Mouse (Mus musculus): ENCODE measurements around the gene Kalrn. TPM values are rescaled to one million over a fixed set of nuclear protein-coding genes. Genes with fewer than 3 reads are reported as not detected.
A peak's percentile ranks its signal among the peaks of the same experiment; 100 is the strongest.

Gene Kalrn
- polyA plus RNA-seq, 1 experiment from 2014 or later = 23.0 TPM

DNA sequence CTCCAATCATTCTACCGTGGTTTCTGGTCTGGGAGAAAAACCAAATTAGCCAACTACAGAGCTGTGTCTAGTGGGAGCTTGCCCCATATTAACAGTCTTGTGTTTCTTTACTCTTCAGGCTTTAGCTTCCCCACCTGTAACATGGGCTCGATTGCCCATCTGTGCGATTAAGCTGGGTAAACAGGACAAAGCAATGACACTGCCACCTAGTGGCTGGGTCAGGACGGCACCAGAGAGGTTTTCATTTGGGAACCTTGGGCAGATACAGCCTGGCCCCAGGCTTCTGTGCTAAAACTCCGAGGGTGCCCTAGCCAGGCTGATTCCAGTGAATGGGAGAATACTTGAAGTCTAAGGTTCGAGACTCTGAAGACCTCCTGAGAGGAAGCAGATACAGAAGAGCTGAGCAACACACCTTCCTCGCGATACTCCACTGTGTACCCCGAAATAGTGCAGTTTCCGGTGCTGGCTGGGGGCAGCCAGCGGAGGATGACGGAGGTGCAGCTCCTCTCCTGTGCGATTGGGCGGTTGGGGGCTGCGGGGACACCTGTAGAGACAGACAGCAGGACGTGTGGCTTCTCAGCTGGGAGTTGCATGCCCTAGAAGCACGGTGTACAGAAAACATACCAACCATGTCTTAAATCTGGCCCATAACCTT is 584.8 kb downstream of the Kalrn start:
- ATAC-seq (replicated peaks; ENCODE audit: insufficient number of reproducible peaks, low FRiP score, low TSS enrichment) = no peak
- H3K9me3 ChIP-seq (replicated peaks; ENCODE audit: control insufficient read depth, low read length) = no peaks in the 10 kb centered on the region
- 52% methylated on average over 17 of the region's 17 CpGs for WGBS (ENCODE audit: insufficient replicate concordance)
- no peak overlapping the region for H3K4me3 ChIP-seq (ENCODE audit: low read depth, low read length)
- no peak overlapping the region for H3K27ac ChIP-seq (ENCODE audit: low read depth, low read length)
- H3K9ac ChIP-seq (ENCODE audit: low read depth, low read length) = no peak overlapping the region
- no peaks in the 10 kb centered on the region for H3K36me3 ChIP-seq (ENCODE audit: control insufficient read depth, insufficient read depth, low read length)
- H3K4me2 ChIP-seq = no peak overlapping the region
- no peaks in the 10 kb centered on the region for H3K27me3 ChIP-seq (ENCODE audit: control insufficient read depth, insufficient read depth, low read length)
- H3K4me1 ChIP-seq (ENCODE audit: control insufficient read depth, insufficient read depth, low read length) = no peaks in the 10 kb centered on the region

GRCm38 (mm10) chr16:33986993-33987392 is 586.3 kb downstream of the Kalrn start:
- Histone ChIP-seq H3K9me3 (replicated peaks; ENCODE audit: control insufficient read depth, low read length) (no peaks in the 10 kb centered on the region), H3K27ac (ENCODE audit: low read depth, low read length) (no peak overlapping the region), H3K4me2 (no peak overlapping the region), H3K4me1 (ENCODE audit: control insufficient read depth, insufficient read depth, low read length) (no peaks in the 10 kb centered on the region), H3K9ac (ENCODE audit: low read depth, low read length) (no peak overlapping the region), H3K36me3 (ENCODE audit: control insufficient read depth, insufficient read depth, low read length) (no peaks in the 10 kb centered on the region), H3K27me3 (ENCODE audit: control insufficient read depth, insufficient read depth, low read length) (no peaks in the 10 kb centered on the region), H3K4me3 (ENCODE audit: low read depth, low read length) (no peak overlapping the region)
- ATAC-seq (replicated peaks; ENCODE audit: insufficient number of reproducible peaks, low FRiP score, low TSS enrichment) = no peak
- WGBS (ENCODE audit: insufficient replicate concordance) = 80% methylated on average over 7 of the region's 7 CpGs

DNA sequence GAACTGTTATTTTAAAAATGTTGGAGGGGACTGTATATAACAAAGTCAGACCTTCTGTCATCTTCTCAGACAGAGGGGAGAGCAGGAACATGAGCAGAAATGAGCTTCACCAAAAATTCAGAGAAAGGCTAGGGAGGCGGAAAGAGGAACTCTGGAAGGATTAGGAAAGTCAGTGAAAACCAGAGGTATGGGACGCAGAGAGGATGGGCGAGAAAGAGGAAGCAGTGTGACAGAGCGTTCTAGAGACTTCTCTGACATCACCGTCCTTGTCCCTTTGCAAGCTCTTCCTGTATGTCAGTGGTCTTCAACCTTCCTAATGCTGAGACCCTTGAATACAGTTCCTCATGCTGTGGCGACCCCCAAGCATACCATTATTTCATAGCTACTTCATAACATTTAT is 588.0 kb downstream of the Kalrn start:
- H3K27me3 ChIP-seq (ENCODE audit: control insufficient read depth, insufficient read depth, low read length) = no peaks in the 10 kb centered on the region
- no peak overlapping the region for H3K9ac ChIP-seq (ENCODE audit: low read depth, low read length)
- WGBS (ENCODE audit: insufficient replicate concordance) = 73% methylated on average over 6 of the region's 6 CpGs
- no peaks in the 10 kb centered on the region for H3K36me3 ChIP-seq (ENCODE audit: control insufficient read depth, insufficient read depth, low read length)
- H3K27ac ChIP-seq (ENCODE audit: low read depth, low read length) = no peak overlapping the region
- no peak for ATAC-seq (replicated peaks; ENCODE audit: insufficient number of reproducible peaks, low FRiP score, low TSS enrichment)
- H3K9me3 ChIP-seq (replicated peaks; ENCODE audit: control insufficient read depth, low read length) = no peaks in the 10 kb centered on the region
- no peak overlapping the region for H3K4me2 ChIP-seq
- H3K4me3 ChIP-seq (ENCODE audit: low read depth, low read length) = no peak overlapping the region
- no peaks in the 10 kb centered on the region for H3K4me1 ChIP-seq (ENCODE audit: control insufficient read depth, insufficient read depth, low read length)

GRCm38 (mm10) chr16:33983712-33984111 is 589.6 kb downstream of the Kalrn start:
- H3K4me2 ChIP-seq = no peak overlapping the region
- no peak overlapping the region for H3K27ac ChIP-seq (ENCODE audit: low read depth, low read length)
- WGBS (ENCODE audit: insufficient replicate concordance) = 94% methylated on average over 6 of the region's 6 CpGs
- H3K9ac ChIP-seq (ENCODE audit: low read depth, low read length) = no peak overlapping the region
- no peaks in the 10 kb centered on the region for H3K36me3 ChIP-seq (ENCODE audit: control insufficient read depth, insufficient read depth, low read length)
- no peak overlapping the region for H3K4me3 ChIP-seq (ENCODE audit: low read depth, low read length)
- no peaks in the 10 kb centered on the region for H3K4me1 ChIP-seq (ENCODE audit: control insufficient read depth, insufficient read depth, low read length)
- H3K27me3 ChIP-seq (ENCODE audit: control insufficient read depth, insufficient read depth, low read length) = no peaks in the 10 kb centered on the region
- no peak for ATAC-seq (replicated peaks; ENCODE audit: insufficient number of reproducible peaks, low FRiP score, low TSS enrichment)
- no peaks in the 10 kb centered on the region for H3K9me3 ChIP-seq (replicated peaks; ENCODE audit: control insufficient read depth, low read length)

- Histone ChIP-seq H3K27me3 (ENCODE audit: control insufficient read depth, insufficient read depth, low read length) (no peaks in the 10 kb centered on the region), H3K36me3 (ENCODE audit: control insufficient read depth, insufficient read depth, low read length) (no peaks in the 10 kb centered on the region), H3K27ac (ENCODE audit: low read depth, low read length) (no peak overlapping the region), H3K9ac (ENCODE audit: low read depth, low read length) (no peak overlapping the region), H3K4me1 (ENCODE audit: control insufficient read depth, insufficient read depth, low read length) (no peaks in the 10 kb centered on the region), H3K4me2 (no peak overlapping the region), H3K9me3 (replicated peaks; ENCODE audit: control insufficient read depth, low read length) (no peaks in the 10 kb centered on the region), H3K4me3 (ENCODE audit: low read depth, low read length) (no peak overlapping the region)
- ATAC-seq (replicated peaks; ENCODE audit: insufficient number of reproducible peaks, low FRiP score, low TSS enrichment) = no peak
- WGBS (ENCODE audit: insufficient replicate concordance) = 72% methylated on average over 2 of the region's 2 CpGs
Observed at GRCm38 (mm10) chr16:33979855-33980254, 593.5 kb downstream of the Kalrn start.

DNA sequence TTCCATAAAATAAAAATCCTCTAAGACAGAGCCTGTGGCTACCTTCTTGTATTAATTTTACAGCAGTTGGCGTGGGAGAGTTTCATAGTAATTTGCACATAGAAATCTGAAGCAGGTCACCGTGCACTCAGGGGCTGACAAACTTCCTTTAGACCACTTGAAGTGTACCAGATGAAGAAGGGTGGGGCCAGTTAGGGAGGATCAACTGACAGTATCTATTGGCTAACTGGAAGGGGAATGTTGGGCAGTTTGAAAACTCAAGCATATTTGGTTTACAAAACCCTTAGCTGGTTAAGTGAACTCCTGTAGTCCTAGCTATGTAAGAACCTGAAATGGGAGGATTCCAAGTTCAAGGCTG is 606.1 kb downstream of the Kalrn start:
- no peak overlapping the region for H3K27ac ChIP-seq (ENCODE audit: low read depth, low read length)
- peaks cover 8% of the 10 kb centered on the region for H3K4me1 ChIP-seq (ENCODE audit: control insufficient read depth, insufficient read depth, low read length)
- H3K4me3 ChIP-seq (ENCODE audit: low read depth, low read length) = peak overlapping the region; percentile 89
- H3K27me3 ChIP-seq (ENCODE audit: control insufficient read depth, insufficient read depth, low read length) = no peaks in the 10 kb centered on the region
- H3K36me3 ChIP-seq (ENCODE audit: control insufficient read depth, insufficient read depth, low read length) = peaks cover 10% of the 10 kb centered on the region
- H3K9me3 ChIP-seq (replicated peaks; ENCODE audit: control insufficient read depth, low read length) = no peaks in the 10 kb centered on the region
- 0 out of 2 replicates have a peak, but pooled peaks have one; percentile 35 for ATAC-seq (replicated peaks; ENCODE audit: insufficient number of reproducible peaks, low FRiP score, low TSS enrichment)
- WGBS (ENCODE audit: insufficient replicate concordance) = 57% methylated on average over 2 of the region's 2 CpGs
- peak overlapping the region; percentile 88 for H3K4me2 ChIP-seq
- peak overlapping the region; percentile 87 for H3K9ac ChIP-seq (ENCODE audit: low read depth, low read length)

DNA sequence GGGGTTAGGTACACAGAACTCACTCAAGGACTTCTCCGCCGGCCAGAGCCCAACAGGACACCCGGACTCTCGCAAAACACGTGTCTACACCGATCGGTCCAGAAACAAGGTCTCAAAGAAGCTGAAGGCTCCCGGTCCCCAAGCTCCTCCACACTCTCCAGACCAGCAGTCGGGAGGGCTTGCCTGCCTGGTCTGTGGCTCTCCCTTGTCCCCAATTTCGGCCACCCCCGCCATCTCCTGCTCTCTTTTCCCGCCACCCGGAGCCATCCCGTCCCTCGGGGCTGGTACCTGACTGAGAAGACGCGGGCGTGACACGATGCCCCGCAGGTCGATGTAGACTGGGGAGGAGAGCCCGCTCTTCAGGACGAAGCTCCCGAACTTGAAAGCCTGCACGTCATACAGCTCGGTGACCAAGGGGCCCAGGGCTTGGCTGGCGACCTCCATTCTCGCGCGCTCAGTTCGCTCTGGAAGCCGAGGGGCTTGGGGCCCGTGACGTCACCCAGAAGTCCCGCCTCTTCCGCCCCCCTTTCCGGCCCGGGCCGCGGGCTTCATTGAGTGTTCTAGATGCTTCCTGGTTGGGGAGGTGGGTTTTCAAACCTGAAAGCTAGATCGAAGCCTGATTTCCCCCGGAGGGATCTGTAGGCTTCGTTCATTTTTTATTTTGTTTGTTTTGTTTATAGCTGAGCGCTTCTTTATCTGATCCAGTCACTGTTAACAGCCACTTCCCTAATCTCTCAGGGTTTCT is 606.6 kb downstream of the Kalrn start, which contains the start of gene Umps:
Gene Umps, minus strand, starts transcription at position 501 of the 745 bp plus-strand sequence.
- H3K4me3 ChIP-seq (ENCODE audit: low read depth, low read length) = peak within 1 kb of the TSS; percentile 89
- peak within 1 kb of the TSS; percentile 87 for H3K9ac ChIP-seq (ENCODE audit: low read depth, low read length)
- H3K9me3 ChIP-seq (replicated peaks; ENCODE audit: control insufficient read depth, low read length) = no peaks in the 10 kb centered on the region
- H3K4me1 ChIP-seq (ENCODE audit: control insufficient read depth, insufficient read depth, low read length) = peaks cover 8% of the 10 kb centered on the region
- no peaks in the 10 kb centered on the region for H3K27me3 ChIP-seq (ENCODE audit: control insufficient read depth, insufficient read depth, low read length)
- H3K4me2 ChIP-seq = peak within 1 kb of the TSS; percentile 88
- H3K27ac ChIP-seq (ENCODE audit: low read depth, low read length) = peak within 1 kb of the TSS; percentile 38; the same call in 1 of the 2 replicates
- H3K36me3 ChIP-seq (ENCODE audit: control insufficient read depth, insufficient read depth, low read length) = peaks cover 13% of the 10 kb centered on the region
- 2% methylated on average over 44 of the region's 44 CpGs for WGBS (ENCODE audit: insufficient replicate concordance)
- peak; percentile 84 for ATAC-seq (replicated peaks; ENCODE audit: insufficient number of reproducible peaks, low FRiP score, low TSS enrichment)

DNA sequence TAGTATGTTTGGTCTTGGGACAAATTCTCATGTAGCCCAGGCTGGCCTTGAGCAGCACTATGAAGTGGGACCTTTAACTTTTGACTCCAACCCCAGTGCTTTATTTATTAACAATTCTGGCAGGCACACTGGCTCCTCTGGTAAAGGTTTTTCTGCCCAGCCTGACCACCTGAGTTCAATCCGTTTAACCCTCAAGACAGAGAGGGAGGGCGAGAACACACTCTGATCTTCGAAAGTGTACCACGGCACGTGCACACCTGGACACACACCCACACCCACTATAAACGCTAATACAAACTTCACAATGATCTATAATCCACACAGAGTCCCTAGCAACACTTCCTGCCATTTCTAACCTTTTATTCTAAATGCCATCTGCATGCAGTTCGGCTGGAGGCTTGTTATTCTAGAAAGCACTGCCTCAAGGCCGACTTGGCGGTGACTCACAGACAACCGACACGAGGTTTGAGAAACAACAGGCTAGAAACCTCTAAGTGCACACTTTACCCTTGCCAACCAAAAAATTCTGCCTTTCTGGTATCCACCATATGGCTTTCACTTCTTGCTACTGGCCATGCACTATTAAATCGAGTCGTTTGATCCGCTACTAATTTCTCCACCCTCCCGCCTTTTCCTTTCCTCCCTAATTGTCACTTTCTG is 607.3 kb downstream of the Kalrn start:
- H3K4me3 ChIP-seq (ENCODE audit: low read depth, low read length) = peak overlapping the region; percentile 89
- no peaks in the 10 kb centered on the region for H3K27me3 ChIP-seq (ENCODE audit: control insufficient read depth, insufficient read depth, low read length)
- peak overlapping the region; percentile 88 for H3K4me2 ChIP-seq
- peaks cover 18% of the 10 kb centered on the region for H3K36me3 ChIP-seq (ENCODE audit: control insufficient read depth, insufficient read depth, low read length)
- peaks cover 8% of the 10 kb centered on the region for H3K4me1 ChIP-seq (ENCODE audit: control insufficient read depth, insufficient read depth, low read length)
- ATAC-seq (replicated peaks; ENCODE audit: insufficient number of reproducible peaks, low FRiP score, low TSS enrichment) = no peak
- WGBS (ENCODE audit: insufficient replicate concordance) = 15% methylated on average over 15 of the region's 15 CpGs
- 0 out of 2 replicates have a peak overlapping the region, but pooled peaks have one; percentile 38 for H3K27ac ChIP-seq (ENCODE audit: low read depth, low read length)
- H3K9ac ChIP-seq (ENCODE audit: low read depth, low read length) = peak overlapping the region; percentile 87
- H3K9me3 ChIP-seq (replicated peaks; ENCODE audit: control insufficient read depth, low read length) = no peaks in the 10 kb centered on the region

Measured in heart, embryonic 11.5 days (tissue).